Mouse (Mus musculus): ENCODE measurements around the gene Rasgef1a.

The Rasgef1a gene

DNA sequence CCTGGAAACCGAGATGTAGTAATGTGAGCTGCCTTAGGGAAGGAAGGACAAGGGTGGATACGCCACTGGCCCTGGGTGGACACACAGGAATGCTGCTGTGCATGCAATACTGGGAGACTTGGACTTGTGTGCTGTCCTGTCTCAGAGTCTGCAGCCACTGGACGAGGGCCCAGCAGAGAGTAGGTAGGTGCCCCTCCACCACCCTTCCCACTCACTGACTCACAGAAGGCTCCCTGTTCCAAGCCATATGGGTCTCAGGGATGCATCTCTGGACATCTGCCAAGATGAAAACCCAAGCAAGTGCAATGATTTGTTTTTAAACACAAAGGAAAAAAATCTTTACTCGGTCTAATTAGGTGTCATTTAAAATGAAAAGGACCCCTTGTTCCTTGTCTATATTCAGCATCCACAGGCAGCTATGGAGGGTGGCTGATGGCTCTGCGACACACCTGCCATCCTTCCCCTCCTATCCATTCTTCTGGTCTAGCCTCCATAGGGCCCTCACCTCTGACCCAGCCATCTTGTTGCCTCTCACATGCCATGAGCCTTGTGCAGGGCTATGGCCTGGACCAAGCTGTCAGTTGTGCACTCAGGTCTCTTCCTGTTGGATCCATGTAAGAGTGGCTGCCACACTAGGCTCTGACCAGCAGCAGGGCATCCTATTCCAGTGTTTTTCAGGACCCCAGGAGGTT, 59.2 kb downstream of the Rasgef1a start:
- 0 out of 2 replicates have a peak, but pooled peaks have one; percentile 42 for ATAC-seq (ENCODE audit: insufficient number of reproducible peaks, low FRiP score, low TSS enrichment)

- no peak for ATAC-seq (ENCODE audit: insufficient number of reproducible peaks, low FRiP score, low TSS enrichment)
Measured at GRCm38 (mm10) chr6:118071013-118071350, 59.7 kb downstream of the Rasgef1a start.

- no peak for ATAC-seq (ENCODE audit: insufficient number of reproducible peaks, low FRiP score, low TSS enrichment)
Measured at GRCm38 (mm10) chr6:118071416-118071815, 60.2 kb downstream of the Rasgef1a start.

- ATAC-seq (ENCODE audit: insufficient number of reproducible peaks, low FRiP score, low TSS enrichment), result peak; percentile 66
Measured at GRCm38 (mm10) chr6:118072176-118072575, 60.9 kb downstream of the Rasgef1a start.

GRCm38 (mm10) chr6:118074151-118074550, 62.9 kb downstream of the Rasgef1a start:
- no peak for ATAC-seq (ENCODE audit: insufficient number of reproducible peaks, low FRiP score, low TSS enrichment)

GRCm38 (mm10) chr6:118076256-118076655, 65.0 kb downstream of the Rasgef1a start:
- no peak for ATAC-seq (ENCODE audit: insufficient number of reproducible peaks, low FRiP score, low TSS enrichment)

GRCm38 (mm10) chr6:118076748-118077147, 65.5 kb downstream of the Rasgef1a start:
- no peak for ATAC-seq (ENCODE audit: insufficient number of reproducible peaks, low FRiP score, low TSS enrichment)

DNA sequence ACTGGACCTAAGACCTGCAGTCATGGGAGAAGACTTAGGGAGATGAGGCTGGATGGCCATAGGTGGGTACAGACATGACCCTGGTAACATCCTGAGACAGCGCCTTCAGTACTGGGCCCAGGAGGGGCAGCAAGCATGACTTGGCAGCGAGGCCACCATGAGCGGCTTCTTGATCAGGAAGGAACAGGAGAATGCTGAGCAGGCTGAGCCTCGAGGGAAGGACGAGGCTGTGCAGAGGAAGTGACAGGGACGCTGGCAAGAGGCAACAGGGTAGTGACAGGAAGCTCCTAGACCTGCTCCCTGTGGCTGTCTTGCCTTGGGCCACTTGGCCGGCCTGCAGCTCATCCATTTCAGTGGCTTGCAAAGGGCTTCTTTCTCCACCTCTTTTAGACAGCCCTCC, 66.2 kb downstream of the Rasgef1a start:
- no peak for ATAC-seq (ENCODE audit: insufficient number of reproducible peaks, low FRiP score, low TSS enrichment)

GRCm38 (mm10) chr6:118078751-118079150, 67.5 kb downstream of the Rasgef1a start:
- ATAC-seq (ENCODE audit: insufficient number of reproducible peaks, low FRiP score, low TSS enrichment), result no peak

DNA sequence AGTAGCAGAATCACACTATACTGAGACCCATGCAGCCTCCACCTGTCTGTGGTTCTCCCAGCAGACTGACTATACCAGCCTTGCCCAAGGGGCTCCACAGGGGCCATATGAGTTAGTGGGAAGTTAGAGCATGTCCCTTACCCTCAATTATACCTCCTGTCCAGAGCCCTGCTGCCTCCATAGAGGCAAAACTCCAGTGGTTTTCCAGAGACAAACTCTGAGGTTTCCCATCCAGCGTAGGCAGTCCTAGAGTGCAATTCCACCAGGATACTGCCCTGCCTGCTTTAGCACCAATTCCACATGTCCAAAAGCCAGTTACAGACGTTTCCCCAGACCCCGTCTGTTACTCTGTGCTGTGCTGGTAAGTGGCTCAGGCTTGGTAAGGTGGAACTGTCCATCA, 68.1 kb downstream of the Rasgef1a start:
- ATAC-seq (ENCODE audit: insufficient number of reproducible peaks, low FRiP score, low TSS enrichment), result no peak

GRCm38 (mm10) chr6:118079762-118080465, 68.7 kb downstream of the Rasgef1a start:
- ATAC-seq (ENCODE audit: insufficient number of reproducible peaks, low FRiP score, low TSS enrichment), result no peak

- no peak for ATAC-seq (ENCODE audit: insufficient number of reproducible peaks, low FRiP score, low TSS enrichment)
Measured at GRCm38 (mm10) chr6:118080711-118081110, 69.5 kb downstream of the Rasgef1a start.

DNA sequence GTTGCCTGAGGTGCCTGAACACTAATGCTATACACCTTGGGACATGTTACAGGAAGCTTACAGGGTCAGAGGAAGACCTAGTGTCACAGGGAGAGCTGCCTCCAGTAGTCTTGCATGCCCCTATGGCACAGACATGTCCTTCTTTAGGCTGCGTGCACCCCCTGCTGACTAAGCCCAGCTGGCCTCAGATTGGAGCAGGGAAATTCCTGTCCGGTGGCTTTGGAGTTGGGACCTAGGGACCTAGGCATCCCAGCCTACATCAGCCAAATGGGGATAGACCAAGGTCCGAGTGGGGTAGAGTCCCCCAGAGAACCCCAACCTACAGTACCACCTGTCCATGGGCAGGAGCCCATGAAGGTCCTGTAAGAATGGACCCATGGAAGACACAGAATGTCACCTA, 71.1 kb downstream of the Rasgef1a start:
- no peak for ATAC-seq (ENCODE audit: insufficient number of reproducible peaks, low FRiP score, low TSS enrichment)

DNA sequence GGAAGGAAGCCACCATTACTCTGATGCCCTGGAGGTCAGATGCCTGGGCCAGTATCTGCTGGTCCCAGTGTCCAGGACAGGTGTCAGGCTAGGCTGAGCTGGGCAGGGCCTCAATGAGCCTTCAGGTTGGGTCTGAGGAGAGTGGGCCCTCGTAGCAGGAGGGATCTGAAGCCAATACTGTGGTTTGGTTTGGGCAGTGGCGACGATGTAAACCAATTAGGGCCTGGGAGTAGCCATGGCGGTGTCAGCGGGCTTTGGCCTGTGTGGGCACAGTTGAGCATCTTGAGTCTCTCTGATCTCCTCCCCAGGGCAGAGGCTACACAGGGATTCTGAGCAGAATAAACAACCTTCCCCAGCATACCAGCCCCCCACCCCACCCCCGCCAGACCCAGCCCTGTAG, 72.4 kb downstream of the Rasgef1a start:
- no peak for ATAC-seq (ENCODE audit: insufficient number of reproducible peaks, low FRiP score, low TSS enrichment)

- ATAC-seq (ENCODE audit: insufficient number of reproducible peaks, low FRiP score, low TSS enrichment), result peak; percentile 26
Measured at GRCm38 (mm10) chr6:118084596-118084995, 73.4 kb downstream of the Rasgef1a start.

GRCm38 (mm10) chr6:118087955-118088354, 76.7 kb downstream of the Rasgef1a start:
- ATAC-seq (ENCODE audit: insufficient number of reproducible peaks, low FRiP score, low TSS enrichment), result no peak

GRCm38 (mm10) chr6:118088750-118089440, 77.7 kb downstream of the Rasgef1a start:
- no peak for ATAC-seq (ENCODE audit: insufficient number of reproducible peaks, low FRiP score, low TSS enrichment)

GRCm38 (mm10) chr6:118090827-118091226, 79.6 kb downstream of the Rasgef1a start:
- ATAC-seq (ENCODE audit: insufficient number of reproducible peaks, low FRiP score, low TSS enrichment), result no peak

DNA sequence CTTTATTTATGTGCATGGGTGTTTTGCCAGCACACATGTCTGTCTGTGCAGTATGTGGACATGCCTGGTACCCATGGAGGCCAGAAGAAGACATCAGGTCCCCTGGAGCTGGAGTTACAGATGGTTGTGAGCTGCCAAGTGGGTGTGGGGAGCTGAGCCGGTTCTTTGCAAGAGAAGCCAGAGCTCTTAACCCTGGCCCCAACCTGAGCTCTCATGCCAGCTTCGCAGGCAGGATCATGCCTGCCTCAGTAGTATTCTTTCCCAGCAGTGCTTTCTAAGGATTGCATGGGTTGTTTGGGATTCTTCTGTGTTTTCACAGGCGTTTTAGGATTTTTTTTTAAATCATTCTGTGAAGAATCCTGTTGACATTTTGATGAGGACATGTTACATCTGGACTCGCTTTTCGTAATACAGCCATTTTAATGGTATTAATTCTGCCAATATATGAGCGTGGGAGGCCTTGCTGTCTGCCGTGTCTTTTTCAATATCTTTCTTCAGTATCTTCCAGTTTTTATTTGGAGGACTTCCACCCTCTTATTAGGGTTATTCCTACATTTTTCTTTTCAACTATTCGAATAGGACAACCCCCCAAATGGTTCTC, 86.6 kb downstream of the Rasgef1a start:
- ATAC-seq (ENCODE audit: insufficient number of reproducible peaks, low FRiP score, low TSS enrichment), result no peak

DNA sequence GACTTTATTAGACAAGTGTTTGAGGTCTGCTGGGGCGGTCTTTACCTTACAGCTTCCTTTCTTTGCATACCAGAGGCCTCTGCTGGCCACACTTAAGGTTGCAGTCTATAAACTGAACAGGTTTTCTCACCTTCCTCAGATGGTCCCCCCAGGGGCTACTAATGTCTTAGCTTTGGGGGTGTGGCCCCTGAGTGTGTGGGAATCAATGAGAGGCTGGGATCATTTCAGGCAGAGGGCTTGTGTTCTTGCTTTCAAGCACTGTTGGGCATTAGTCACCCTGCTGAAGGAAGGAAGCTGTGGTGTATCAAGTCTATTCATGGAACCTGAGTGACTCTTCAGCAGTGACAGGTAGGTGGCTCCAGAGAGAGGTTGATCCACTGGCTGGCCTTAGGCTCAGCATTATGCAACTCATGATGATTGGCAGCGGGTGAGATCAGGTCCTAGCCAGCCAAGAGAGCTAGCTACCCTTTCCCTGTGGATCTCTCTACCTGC, 88.1 kb downstream of the Rasgef1a start:
- peak; percentile 96 for ATAC-seq (ENCODE audit: insufficient number of reproducible peaks, low FRiP score, low TSS enrichment)

GRCm38 (mm10) chr6:118111810-118112209, 100.6 kb downstream of the Rasgef1a start:
- ATAC-seq (ENCODE audit: insufficient number of reproducible peaks, low FRiP score, low TSS enrichment), result no peak
